Mouse (Mus musculus) C2C12 (cell line): ENCODE measurements around the gene Grm8. TPM values are rescaled to one million over a fixed set of nuclear protein-coding genes. Genes with fewer than 3 reads are reported as not detected.

Experiments used
- H3K27me3 ChIP-seq: one replicate; pipeline ENCODE4 v1.6.1; 2011; ENCODE audit not compliant: control insufficient read depth, insufficient read depth, insufficient read length
- H3K36me3 ChIP-seq: one replicate; pipeline ENCODE4 v1.6.1; 2011; ENCODE audit not compliant: control insufficient read depth, insufficient read depth
- H3K4me3 ChIP-seq: one replicate; pipeline ENCODE4 v1.5.1; 2011; ENCODE audit warnings: mild to moderate bottlenecking, control low read depth; ENCODE audit not compliant: poor library complexity, insufficient read depth, severe bottlenecking
- H3K79me2 ChIP-seq: one replicate; pipeline ENCODE4 v1.6.1; 2011; ENCODE audit not compliant: control insufficient read depth, insufficient read depth
- H3K79me3 ChIP-seq: one replicate; pipeline ENCODE4 v1.6.1; 2011; ENCODE audit warnings: low read depth, control low read depth
- H3ac ChIP-seq: one replicate; pipeline ENCODE3; 2011; ENCODE audit warnings: low read depth; ENCODE audit not compliant: control insufficient read depth, insufficient read length
- CEBPB ChIP-seq: IDR thresholded peaks from one replicate; pipeline ENCODE4 v1.6.1; 2011; ENCODE audit warnings: low read depth, mild to moderate bottlenecking, control low read depth, moderate library complexity
- CTCF ChIP-seq: IDR thresholded peaks from one replicate; pipeline ENCODE4 v1.5.1; 2011; ENCODE audit not compliant: control insufficient read depth, insufficient read depth, insufficient read length
- FOSL1 ChIP-seq: IDR thresholded peaks from one replicate; pipeline ENCODE4 v1.8.0; 2011; ENCODE audit warnings: mild to moderate bottlenecking, low read length; ENCODE audit not compliant: poor library complexity, insufficient read depth, severe bottlenecking
- MAX ChIP-seq: IDR thresholded peaks from one replicate; pipeline ENCODE4 v1.6.1; 2011; ENCODE audit warnings: mild to moderate bottlenecking, control low read depth
- MYOD1 ChIP-seq: IDR thresholded peaks from one replicate; pipeline ENCODE4 v1.6.1; 2011; ENCODE audit warnings: low read depth; ENCODE audit not compliant: control insufficient read depth, insufficient read length
- MYOG ChIP-seq: IDR thresholded peaks from one replicate; pipeline ENCODE4 v1.6.1; 2011; ENCODE audit not compliant: control insufficient read depth, insufficient read length; ENCODE audit errors: extremely low read depth
- USF1 ChIP-seq: IDR thresholded peaks from one replicate; pipeline ENCODE4 v1.6.1; 2011; ENCODE audit warnings: low read depth, mild to moderate bottlenecking, control low read depth, moderate library complexity
- polyA plus RNA-seq: library from polyadenylated mRNA; unstranded; fragments of >200 nt; fragmentation: generic; extraction: Trizol; gene quantifications from one replicate; pipeline ENCODE4 v1.2.1, GENCODE M21; 2012; ENCODE audit warnings: missing spikeins

Gene Grm8
- polyA plus RNA-seq, 1 experiment: not detected

GRCm38 (mm10) chr6:27982021-27982420 lies 153.0 kb downstream of the Grm8 start:
- Histone ChIP-seq H3ac (no peak overlapping the region), H3K27me3 (no peaks in the 10 kb centered on the region), H3K4me3 (no peak overlapping the region), H3K79me3 (no peaks in the 10 kb centered on the region), H3K79me2 (no peaks in the 10 kb centered on the region), H3K36me3 (no peaks in the 10 kb centered on the region)
- TF ChIP-seq MAX (no peak), CTCF (no peak), FOSL1 (no peak), CEBPB (no peak), MYOG (no peak), USF1 (no peak), MYOD1 (no peak)

- no peaks in the 10 kb centered on the region for H3K79me3 ChIP-seq
- H3K36me3 ChIP-seq: no peaks in the 10 kb centered on the region
- H3ac ChIP-seq: no peak overlapping the region
- no peaks in the 10 kb centered on the region for H3K27me3 ChIP-seq
- H3K4me3 ChIP-seq: no peak overlapping the region
- TF ChIP-seq MYOD1 (no peak), MAX (no peak), CEBPB (no peak), MYOG (no peak), USF1 (no peak), FOSL1 (no peak), CTCF (no peak)
- H3K79me2 ChIP-seq: no peaks in the 10 kb centered on the region
These were observed 157.6 kb downstream of the Grm8 start for GRCm38 (mm10) chr6:27977361-27977760.

- H3K4me3 ChIP-seq: no peak overlapping the region
- no peak overlapping the region for H3ac ChIP-seq
- TF ChIP-seq FOSL1 (no peak), MAX (no peak), MYOD1 (no peak), CTCF (no peak), MYOG (no peak), CEBPB (no peak)
- H3K79me3 ChIP-seq: no peaks in the 10 kb centered on the region
- no peaks in the 10 kb centered on the region for H3K79me2 ChIP-seq
- no peaks in the 10 kb centered on the region for H3K27me3 ChIP-seq
- no peaks in the 10 kb centered on the region for H3K36me3 ChIP-seq
These were observed 166.1 kb downstream of the Grm8 start for GRCm38 (mm10) chr6:27968859-27969258.

- H3ac ChIP-seq: no peak overlapping the region
- H3K27me3 ChIP-seq: no peaks in the 10 kb centered on the region
- no peaks in the 10 kb centered on the region for H3K79me2 ChIP-seq
- no peak overlapping the region for H3K4me3 ChIP-seq
- no peaks in the 10 kb centered on the region for H3K36me3 ChIP-seq
- H3K79me3 ChIP-seq: no peaks in the 10 kb centered on the region
- TF ChIP-seq MYOD1 (no peak), FOSL1 (no peak), MYOG (no peak), CEBPB (no peak)
These were observed 167.9 kb downstream of the Grm8 start for GRCm38 (mm10) chr6:27967037-27967436.

- Histone ChIP-seq H3K79me2 (no peaks in the 10 kb centered on the region), H3K36me3 (no peaks in the 10 kb centered on the region), H3K27me3 (no peaks in the 10 kb centered on the region), H3K79me3 (no peaks in the 10 kb centered on the region), H3K4me3 (no peak overlapping the region), H3ac (no peak overlapping the region)
- no peak for TF ChIP-seq CTCF
- TF ChIP-seq MAX: no peak
- TF ChIP-seq FOSL1: no peak
- no peak for TF ChIP-seq MYOG
- TF ChIP-seq MYOD1: no peak
- no peak for TF ChIP-seq USF1
- no peak for TF ChIP-seq CEBPB
These were observed 169.7 kb downstream of the Grm8 start for GRCm38 (mm10) chr6:27965237-27965636.

- H3ac ChIP-seq: no peak overlapping the region
- TF ChIP-seq CTCF (no peak), MYOD1 (no peak), CEBPB (no peak), MYOG (no peak), MAX (no peak), USF1 (no peak), FOSL1 (no peak)
These were observed 171.1 kb downstream of the Grm8 start for GRCm38 (mm10) chr6:27963887-27964286.

More at GRCm38 (mm10) chr6:27963887-27964286, 171.1 kb downstream of the Grm8 start:
- no peaks in the 10 kb centered on the region for H3K36me3 ChIP-seq
- H3K27me3 ChIP-seq: no peaks in the 10 kb centered on the region
- H3K79me2 ChIP-seq: no peaks in the 10 kb centered on the region
- no peak overlapping the region for H3K4me3 ChIP-seq
- H3K79me3 ChIP-seq: no peaks in the 10 kb centered on the region
